ENCODE assay signal across 9 mouse cellular contexts in genomic region chr1:155217865-155218541, GRCm38 (mm10). TPM values are rescaled to one million over a fixed set of nuclear protein-coding genes. Genes with fewer than 3 reads are reported as not detected.
A peak's percentile ranks its signal among the peaks of the same experiment; 100 is the strongest.
DNase-seq lines count a peak whose midpoint lies in the region; ATAC-seq and TF ChIP-seq lines count a peak whose summit lies in the region.
"Had no signal": no experiment of that assay in that cellular context is flagged by ENCODE, and none has a peak within 500 bp of the region (broad histone marks: within the 10 kb centered on the region; RNA-seq: fewer than 3 reads in every experiment).

No protein-coding gene starts in this region.

- H3K9me3 ChIP-seq in kidney, postnatal 0 days (replicated peaks; ENCODE audit: low read length), result no peaks in the 10 kb centered on the region
- no peaks in the 10 kb centered on the region for H3K9me3 ChIP-seq in kidney, embryonic 16.5 days (ENCODE audit: low read length)
- no peaks in the 10 kb centered on the region for H3K9me3 ChIP-seq in E14TG2a.4 (ENCODE audit: low read length)
- H3K9me3 ChIP-seq in forebrain, embryonic 13.5 days (replicated peaks), result no peaks in the 10 kb centered on the region
- H3K9me3 ChIP-seq: liver, embryonic 15.5 days had no signal

- TF ChIP-seq POLR2A in brain, embryonic 14.5 days (IDR thresholded peaks at IDR 0.05; ENCODE audit: borderline replicate concordance, extremely low read depth, insufficient read depth, insufficient read length, poor library complexity, severe bottlenecking), result no peak
- TF ChIP-seq POLR2A in lung, adult 2 months (IDR thresholded peaks at IDR 0.05; ENCODE audit: borderline replicate concordance, extremely low read depth, low read depth, low read length), result no peak
- TF ChIP-seq POLR2A in small intestine, adult 2 months (IDR thresholded peaks at IDR 0.05; ENCODE audit: low read depth, low read length), result no peak

- peak; percentile 85 for TF ChIP-seq CTCF in kidney, postnatal 0 days (IDR thresholded peaks at IDR 0.05; ENCODE audit: low read depth)
- TF ChIP-seq CTCF in E14TG2a.4 (conservative IDR thresholded peaks at IDR 0.05; ENCODE audit: low read length), result peak; percentile 80
- peak; percentile 81; the same call in 1 of the 2 replicates for TF ChIP-seq CTCF in brain, embryonic 14.5 days (IDR thresholded peaks at IDR 0.05; ENCODE audit: borderline replicate concordance, extremely low read depth, insufficient read depth, insufficient read length)
- peak; percentile 87 for TF ChIP-seq CTCF in lung, adult 2 months (IDR thresholded peaks at IDR 0.05; ENCODE audit: insufficient read depth, low read length)
- peak; percentile 76; the same call in 1 of the 2 replicates for TF ChIP-seq CTCF in small intestine, adult 2 months (IDR thresholded peaks at IDR 0.05; ENCODE audit: extremely low read depth, insufficient read length, insufficient replicate concordance, low read depth, low read length)

- 58% methylated on average over 9 of the region's 9 CpGs for WGBS in kidney, postnatal 0 days
- 50% methylated on average over 9 of the region's 9 CpGs for WGBS in kidney, embryonic 16.5 days
- 53% methylated on average over 9 of the region's 9 CpGs for WGBS in forebrain, embryonic 13.5 days
- WGBS in lung, adult 2 months, result 51% methylated on average over 9 of the region's 9 CpGs
- WGBS in small intestine, adult 2 months, result 41% methylated on average over 9 of the region's 9 CpGs

- ATAC-seq in kidney, postnatal 0 days (replicated peaks; ENCODE audit: low FRiP score, low read depth), result no peak
- no peak for ATAC-seq in kidney, embryonic 16.5 days (ENCODE audit: low FRiP score, low TSS enrichment)
- ATAC-seq in forebrain, embryonic 13.5 days, result peak; percentile 41

- H3K4me2 ChIP-seq in kidney, postnatal 0 days (ENCODE audit: low read length), result no peak overlapping the region
- no peak overlapping the region for H3K4me2 ChIP-seq in kidney, embryonic 16.5 days (replicated peaks; ENCODE audit: low read depth, low read length)
- no peak overlapping the region for H3K4me2 ChIP-seq in forebrain, embryonic 13.5 days
- H3K4me2 ChIP-seq: liver, embryonic 15.5 days had no signal

- no peak overlapping the region for H3K9ac ChIP-seq in kidney, postnatal 0 days (ENCODE audit: low read depth, low read length)
- H3K9ac ChIP-seq in kidney, embryonic 16.5 days (replicated peaks; ENCODE audit: low read length), result no peak overlapping the region
- H3K9ac ChIP-seq in forebrain, embryonic 13.5 days, result no peak overlapping the region
- H3K9ac ChIP-seq: liver, embryonic 15.5 days had no signal

- H3K27ac ChIP-seq in kidney, postnatal 0 days, result no peak overlapping the region
- no peak overlapping the region for H3K27ac ChIP-seq in kidney, embryonic 16.5 days (ENCODE audit: low read length)
- no peak overlapping the region for H3K27ac ChIP-seq in forebrain, embryonic 13.5 days
- H3K27ac ChIP-seq in small intestine, adult 2 months (ENCODE audit: insufficient read depth, low read depth, low read length), result no peak overlapping the region
- H3K27ac ChIP-seq: liver, embryonic 15.5 days had no signal

- H3K4me1 ChIP-seq in kidney, postnatal 0 days (replicated peaks; ENCODE audit: insufficient read depth, low read length), result peaks cover 4% of the 10 kb centered on the region; the same call in 1 of the 2 replicates
- peaks cover 33% of the 10 kb centered on the region for H3K4me1 ChIP-seq in kidney, embryonic 16.5 days (ENCODE audit: insufficient read depth, low read length)
- H3K4me1 ChIP-seq in E14TG2a.4 (replicated peaks; ENCODE audit: low read depth, low read length), result peaks cover 10% of the 10 kb centered on the region; the same call in 1 of the 2 replicates
- H3K4me1 ChIP-seq in forebrain, embryonic 13.5 days, result peaks cover 51% of the 10 kb centered on the region
- peaks cover under 1% of the 10 kb centered on the region; the same call in 1 of the 2 replicates for H3K4me1 ChIP-seq in lung, adult 2 months (ENCODE audit: control insufficient read depth, insufficient read depth, low read length)
- H3K4me1 ChIP-seq in small intestine, adult 2 months (ENCODE audit: control insufficient read depth, insufficient read depth, insufficient read length, low read length), result peaks cover 11% of the 10 kb centered on the region
- H3K4me1 ChIP-seq: liver, embryonic 15.5 days had no signal

- H3K4me3 ChIP-seq in kidney, postnatal 0 days (replicated peaks; ENCODE audit: low read depth, low read length), result no peak overlapping the region
- H3K4me3 ChIP-seq in kidney, embryonic 16.5 days (ENCODE audit: low read length), result no peak overlapping the region
- no peak overlapping the region for H3K4me3 ChIP-seq in E14TG2a.4 (replicated peaks; ENCODE audit: low read length)
- H3K4me3 ChIP-seq in forebrain, embryonic 13.5 days, result no peak overlapping the region
- H3K4me3 ChIP-seq in lung, adult 2 months (replicated peaks; ENCODE audit: extremely low read depth, low read depth, low read length), result no peak overlapping the region
- H3K4me3 ChIP-seq in small intestine, adult 2 months (ENCODE audit: low read depth, low read length), result no peak overlapping the region
- H3K4me3 ChIP-seq: liver, embryonic 15.5 days had no signal

- peaks cover 16% of the 10 kb centered on the region; the same call in 1 of the 2 replicates for H3K36me3 ChIP-seq in kidney, postnatal 0 days (ENCODE audit: insufficient read depth, low read length)
- H3K36me3 ChIP-seq in kidney, embryonic 16.5 days (ENCODE audit: insufficient read depth, low read length), result peaks cover 7% of the 10 kb centered on the region; the same call in 1 of the 2 replicates
- H3K36me3 ChIP-seq in E14TG2a.4 (ENCODE audit: insufficient read depth, low read length), result no peaks in the 10 kb centered on the region
- H3K36me3 ChIP-seq in forebrain, embryonic 13.5 days (ENCODE audit: poor library complexity, severe bottlenecking), result no peaks in the 10 kb centered on the region
- no peaks in the 10 kb centered on the region for H3K36me3 ChIP-seq in small intestine, adult 2 months (ENCODE audit: control insufficient read depth, insufficient read depth, low read length)
- H3K36me3 ChIP-seq: liver, embryonic 15.5 days had no signal

- no peaks in the 10 kb centered on the region for H3K27me3 ChIP-seq in kidney, postnatal 0 days (ENCODE audit: insufficient read depth, low read length)
- no peaks in the 10 kb centered on the region for H3K27me3 ChIP-seq in kidney, embryonic 16.5 days (ENCODE audit: insufficient read depth, low read length)
- peaks cover 5% of the 10 kb centered on the region; the same call in 1 of the 2 replicates for H3K27me3 ChIP-seq in E14TG2a.4 (ENCODE audit: insufficient read depth, low read length)
- H3K27me3 ChIP-seq in forebrain, embryonic 13.5 days, result no peaks in the 10 kb centered on the region
- H3K27me3 ChIP-seq in small intestine, adult 2 months (ENCODE audit: control insufficient read depth, insufficient read depth, low read length), result no peaks in the 10 kb centered on the region
- H3K27me3 ChIP-seq: liver, embryonic 15.5 days had no signal

- peak; percentile 74 for DNase-seq in kidney, postnatal 0 days (ENCODE audit: low spot score)
- DNase-seq in brain, embryonic 14.5 days (ENCODE audit: low read depth), result peak; percentile 75
- DNase-seq in lung, adult 2 months, result peak; percentile 56
- DNase-seq in gastrocnemius, postnatal 25 days, result no peak

RNA-seq across cellular contexts. Expression of gene BC034090, which starts 26.2 kb away (rescaled TPM):
- 9.9 and 10.2 TPM in 2 replicates for polyA plus RNA-seq in kidney, postnatal 0 days (2015; fragmentation: Nextera tagmentation; extraction: Ambion mirVana)
- 8.2 and 9.1 TPM in 2 replicates for polyA plus RNA-seq in kidney, embryonic 16.5 days (2015; fragmentation: Nextera tagmentation; extraction: Ambion mirVana)
- polyA plus RNA-seq in brain, embryonic 14.5 days (2012; rRNA removed), result 10.4 and 13.3 TPM in 2 replicates
- polyA plus RNA-seq in forebrain, embryonic 13.5 days (2015; fragmentation: Nextera tagmentation; extraction: Ambion mirVana), result 2.5 and 3.4 TPM in 2 replicates
- polyA plus RNA-seq in lung, adult 2 months (2012; rRNA removed), result 9.3 and 9.9 TPM in 2 replicates
- 2.4 and 5.3 TPM in 2 replicates for polyA plus RNA-seq in small intestine, adult 2 months (2012; rRNA removed)
- 1 to 10 TPM; 1.7 to 2.3 TPM for total RNA-seq in gastrocnemius, postnatal 25 days (2021)

RNA-seq across cellular contexts. Expression of gene Stx6, which starts 59.5 kb away (rescaled TPM):
- polyA plus RNA-seq in kidney, postnatal 0 days (2015; fragmentation: Nextera tagmentation; extraction: Ambion mirVana), result 57.1 and 59.9 TPM in 2 replicates
- 70.9 and 78.0 TPM in 2 replicates for polyA plus RNA-seq in kidney, embryonic 16.5 days (2015; fragmentation: Nextera tagmentation; extraction: Ambion mirVana)
- polyA plus RNA-seq in brain, embryonic 14.5 days (2012; rRNA removed), result 115 and 116 TPM in 2 replicates
- 114 and 115 TPM in 2 replicates for polyA plus RNA-seq in forebrain, embryonic 13.5 days (2015; fragmentation: Nextera tagmentation; extraction: Ambion mirVana)
- polyA plus RNA-seq in lung, adult 2 months (2012; rRNA removed), result 81.6 and 83.1 TPM in 2 replicates
- 15.4 and 32.4 TPM in 2 replicates for polyA plus RNA-seq in small intestine, adult 2 months (2012; rRNA removed)
- 10 to 100 TPM; 11.3 to 12.2 TPM for total RNA-seq in gastrocnemius, postnatal 25 days (2021)
